Mouse (Mus musculus) common myeloid progenitor, adult 5-6 weeks (primary cell): ENCODE data around the gene Gm49318. TPM values are rescaled to one million over a fixed set of nuclear protein-coding genes. Genes with fewer than 3 reads are reported as not detected.

Experiments used
- ATAC-seq: replicated peaks from 2 replicates; pipeline ENCODE4 v1.8.0; 2016; ENCODE audit warnings: low read depth, mild to moderate bottlenecking, moderate TSS enrichment, inconsistent platforms; ENCODE audit not compliant: poor library complexity, severe bottlenecking
- total RNA-seq: library from RNA; stranded (forward); fragments of 200-1000, 187-1606 nt; gene quantifications from 2 replicates; pipeline ENCODE4 v1.2.3, GENCODE M21; 2017

Gm49318 gene
- total RNA-seq, 1 experiment from 2014 or later, result not detected

GRCm38 (mm10) chr9:21987592-21988342 lies 83.3 kb downstream of the Gm49318 start:
- no peak for ATAC-seq

Other genes starting within 250 kb of the Gm49318 start
- not detected in 2 replicates for gene Angptl8, start 235.7 kb downstream of the Gm49318 start, total RNA-seq
- 1.8 and 2.7 TPM in 2 replicates for gene Dock6, start 218.6 kb downstream of the Gm49318 start, total RNA-seq
- gene Rab3d, start 153.1 kb downstream of the Gm49318 start, total RNA-seq, result 12.5 and 17.1 TPM in 2 replicates
- gene Ccdc159, start 143.8 kb downstream of the Gm49318 start, total RNA-seq, result not detected in 2 replicates
- 12.1 and 14.1 TPM in 2 replicates for gene Tmem205, start 143.7 kb downstream of the Gm49318 start, total RNA-seq
- 0.09 TPM in 1 of 2 replicates, not detected in the other for gene Plppr2, start 134.2 kb downstream of the Gm49318 start, total RNA-seq
- 3.7 and 6.9 TPM in 2 replicates for gene Swsap1, start 115.5 kb downstream of the Gm49318 start, total RNA-seq
- gene Epor, start 107.8 kb downstream of the Gm49318 start, total RNA-seq, result 11.0 and 22.8 TPM in 2 replicates
- not detected in 2 replicates for gene Rgl3, start 81.8 kb downstream of the Gm49318 start, total RNA-seq
- not detected in 2 replicates for gene Ccdc151, start 68.6 kb downstream of the Gm49318 start, total RNA-seq
- gene Prkcsh, start 68.5 kb downstream of the Gm49318 start, total RNA-seq, result 117 and 121 TPM in 2 replicates
- gene Elavl3, start 19.2 kb downstream of the Gm49318 start, total RNA-seq, result not detected in 2 replicates
- gene Zfp653, start 117 bp upstream of the Gm49318 start, total RNA-seq, result 5.7 and 7.9 TPM in 2 replicates
- gene Ecsit, start 14.2 kb upstream of the Gm49318 start, total RNA-seq, result 16.6 and 23.6 TPM in 2 replicates
- not detected in 2 replicates for gene Cnn1, start 28.0 kb upstream of the Gm49318 start, total RNA-seq
- 35.3 and 38.1 TPM in 2 replicates for gene Elof1, start 45.9 kb upstream of the Gm49318 start, total RNA-seq
- 1.4 and 3.8 TPM in 2 replicates for gene Acp5, start 64.5 kb upstream of the Gm49318 start, total RNA-seq
- 16.3 and 34.4 TPM in 2 replicates for gene Pigyl, start 85.6 kb upstream of the Gm49318 start, total RNA-seq
- not detected in 2 replicates for gene Zfp872, start 116.8 kb upstream of the Gm49318 start, total RNA-seq
- 38.4 and 41.9 TPM in 2 replicates for gene Zfp809, start 154.5 kb upstream of the Gm49318 start, total RNA-seq
- 10.6 and 14.0 TPM in 2 replicates for gene Zfp599, start 188.6 kb upstream of the Gm49318 start, total RNA-seq
- 13.1 and 20.7 TPM in 2 replicates for gene Zfp810, start 236.4 kb upstream of the Gm49318 start, total RNA-seq